Mouse (Mus musculus) midbrain, embryonic 13.5 days (tissue): ENCODE data around the gene Rab12. TPM values are rescaled to one million over a fixed set of nuclear protein-coding genes. Genes with fewer than 3 reads are reported as not detected.

Experiments used
- polyA plus RNA-seq: library from polyadenylated mRNA; unstranded; fragments of >200 nt; fragmentation: Nextera tagmentation; extraction: Ambion mirVana; gene quantifications from 2 replicates; pipeline ENCODE4 v1.2.1, GENCODE M21; 2015

Rab12 gene
- polyA plus RNA-seq, 1 experiment from 2014 or later = 59.0 TPM

Other genes with a start within 250 kb of the Rab12 start
- 50.0 and 56.8 TPM in 2 replicates for gene Mtcl1, start 70.0 kb downstream of the Rab12 start, polyA plus RNA-seq
- not detected in 2 replicates for gene Themis3, start 74.9 kb upstream of the Rab12 start, polyA plus RNA-seq